Mouse (Mus musculus) erythroblast, embryonic 14.5 days (primary cell): ENCODE results near the gene Slc48a1.

Experiments
- GATA1 ChIP-seq: IDR thresholded peaks from 2 replicates; pipeline ENCODE4 v1.6.1; 2012; ENCODE audit warnings: low read length, inconsistent platforms, mixed read lengths
- TAL1 ChIP-seq: IDR thresholded peaks from 3 replicates; pipeline ENCODE4 v1.6.1; 2012; ENCODE audit warnings: low read length, inconsistent platforms, mixed read lengths

DNA sequence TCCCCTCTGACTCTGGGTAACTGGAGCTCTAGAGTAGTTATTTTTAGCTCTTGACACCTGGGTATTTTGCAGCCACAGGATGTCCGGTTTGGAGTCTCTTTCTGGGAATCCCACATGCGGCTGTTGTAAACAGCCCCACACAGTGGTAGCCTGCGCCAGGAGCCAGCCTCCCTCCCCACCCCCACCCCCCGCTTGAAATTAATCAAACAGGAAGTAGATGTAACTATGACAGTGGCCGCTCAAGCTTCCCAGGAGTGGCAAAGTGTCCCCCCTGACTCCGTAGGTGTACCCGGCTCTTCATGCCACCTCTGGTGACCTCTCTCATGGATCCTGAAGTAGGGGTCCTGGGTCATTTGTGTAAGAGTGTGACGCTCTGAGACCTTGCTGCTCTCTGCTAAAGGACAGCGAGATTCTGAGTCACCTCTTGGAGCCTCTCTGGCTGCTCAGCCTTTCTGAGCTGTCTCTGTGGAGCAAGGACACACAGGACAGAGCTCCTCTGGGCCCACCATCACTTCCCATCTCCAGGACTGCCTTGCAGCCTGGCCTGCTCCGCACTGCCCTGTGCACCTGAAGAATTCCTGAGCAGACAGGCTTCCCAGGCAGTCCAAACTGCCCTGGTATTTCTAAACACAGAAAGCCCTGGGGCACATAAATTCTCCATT lies 43.1 kb downstream of the Slc48a1 start:
- TF ChIP-seq GATA1: no peak
- no peak for TF ChIP-seq TAL1
